10 mouse cellular contexts compared by ENCODE assay signal in genomic region chr9:44126746-44127145, GRCm38 (mm10). TPM values are rescaled to one million over a fixed set of nuclear protein-coding genes. Genes with fewer than 3 reads are reported as not detected.
DNase-seq lines count a peak whose midpoint lies in the region; ATAC-seq and TF ChIP-seq lines count a peak whose summit lies in the region.
"Had no signal": no experiment of that assay in that cellular context is flagged by ENCODE, and none has a peak within 500 bp of the region (broad histone marks: within the 10 kb centered on the region; RNA-seq: fewer than 3 reads in every experiment).

No protein-coding gene starts in this region.

- ATAC-seq in forebrain, embryonic 14.5 days, result no peak
- no peak for ATAC-seq in forebrain, embryonic 11.5 days (replicated peaks; ENCODE audit: low FRiP score)
- ATAC-seq in liver, embryonic 12.5 days, result no peak
- ATAC-seq in activated CD4-positive, CD25-positive, alpha-beta regulatory T cell, adult 4 months, result no peak

- TF ChIP-seq POLR2A in kidney, adult 2 months (IDR thresholded peaks at IDR 0.05; ENCODE audit: low read depth, low read length), result no peak
- TF ChIP-seq POLR2A in ES-Bruce4 (IDR thresholded peaks at IDR 0.05; ENCODE audit: insufficient read depth, low read length), result no peak

- H3K36me3 ChIP-seq in forebrain, embryonic 14.5 days (ENCODE audit: control insufficient read depth, insufficient read depth, low read length), result no peaks in the 10 kb centered on the region
- H3K36me3 ChIP-seq in forebrain, embryonic 11.5 days (ENCODE audit: control insufficient read depth, insufficient read depth, low read length), result no peaks in the 10 kb centered on the region
- H3K36me3 ChIP-seq in kidney, adult 2 months (ENCODE audit: control insufficient read depth, insufficient read depth, low read length), result no peaks in the 10 kb centered on the region
- H3K36me3 ChIP-seq in ES-Bruce4 (ENCODE audit: control insufficient read depth, insufficient read depth, low read length, poor library complexity, severe bottlenecking), result no peaks in the 10 kb centered on the region
- no peaks in the 10 kb centered on the region for H3K36me3 ChIP-seq in liver, embryonic 12.5 days
- H3K36me3 ChIP-seq: liver, embryonic 15.5 days had no signal

- no peak overlapping the region for H3K4me2 ChIP-seq in forebrain, embryonic 14.5 days (ENCODE audit: low read length)
- H3K4me2 ChIP-seq in forebrain, embryonic 11.5 days (ENCODE audit: low read depth, low read length, severe bottlenecking), result no peak overlapping the region
- peak overlapping the region; percentile 44; the same call in 1 of the 2 replicates for H3K4me2 ChIP-seq in liver, embryonic 12.5 days

- no peak for DNase-seq in forebrain, embryonic 14.5 days (ENCODE audit: low spot score)
- no peak for DNase-seq in forebrain, embryonic 11.5 days (ENCODE audit: low spot score)
- DNase-seq in kidney, adult 2 months, result no peak
- no peak for DNase-seq in kidney, postnatal 36 days
- no peak for DNase-seq in T-cell, adult 2 months (ENCODE audit: low spot score)

- peaks cover 15% of the 10 kb centered on the region for H3K4me1 ChIP-seq in forebrain, embryonic 14.5 days (ENCODE audit: control insufficient read depth, insufficient read depth, low read length)
- peaks cover 7% of the 10 kb centered on the region; the same call in 1 of the 2 replicates for H3K4me1 ChIP-seq in forebrain, embryonic 11.5 days (replicated peaks; ENCODE audit: control insufficient read depth, insufficient read depth, low read length)
- H3K4me1 ChIP-seq in kidney, adult 2 months (ENCODE audit: control insufficient read depth, insufficient read depth, low read length), result peaks cover 16% of the 10 kb centered on the region; the same call in 1 of the 2 replicates
- H3K4me1 ChIP-seq in ES-Bruce4 (ENCODE audit: control insufficient read depth, insufficient read depth, low read length), result peaks cover 10% of the 10 kb centered on the region
- H3K4me1 ChIP-seq in liver, embryonic 12.5 days, result peaks cover 26% of the 10 kb centered on the region

- H3K9ac ChIP-seq in forebrain, embryonic 14.5 days (ENCODE audit: low read length), result no peak overlapping the region; the same call in 1 of the 2 replicates
- H3K9ac ChIP-seq in forebrain, embryonic 11.5 days (ENCODE audit: low read length), result no peak overlapping the region
- peak overlapping the region; percentile 51 for H3K9ac ChIP-seq in ES-Bruce4 (ENCODE audit: low read depth, poor library complexity, severe bottlenecking)
- H3K9ac ChIP-seq in liver, embryonic 12.5 days, result no peak overlapping the region
- H3K9ac ChIP-seq: liver, embryonic 15.5 days had no signal

- 0 out of 2 replicates have a peak overlapping the region, but pooled peaks have one; percentile 1 for H3K27ac ChIP-seq in forebrain, embryonic 14.5 days (ENCODE audit: low read depth, low read length)
- H3K27ac ChIP-seq in forebrain, embryonic 11.5 days (ENCODE audit: low read depth, low read length), result no peak overlapping the region
- peak overlapping the region; percentile 26; the same call in 1 of the 2 replicates for H3K27ac ChIP-seq in kidney, adult 2 months (ENCODE audit: insufficient read depth, low read depth, low read length)
- H3K27ac ChIP-seq in ES-Bruce4 (ENCODE audit: insufficient read depth, low read length), result peak overlapping the region; percentile 90
- H3K27ac ChIP-seq in liver, embryonic 12.5 days, result no peak overlapping the region
- H3K27ac ChIP-seq: liver, embryonic 15.5 days had no signal

- 85% methylated on average over 3 of the region's 3 CpGs for WGBS in forebrain, embryonic 14.5 days
- 94% methylated on average over 3 of the region's 3 CpGs for WGBS in forebrain, embryonic 11.5 days
- 74% methylated on average over 3 of the region's 3 CpGs for WGBS in kidney, adult 2 months
- WGBS in liver, embryonic 12.5 days (ENCODE audit: insufficient replicate concordance), result 65% methylated on average over 3 of the region's 3 CpGs

- TF ChIP-seq CTCF in kidney, adult 2 months (conservative IDR thresholded peaks at IDR 0.05; ENCODE audit: insufficient read depth, insufficient read length, low read depth, low read length), result no peak
- TF ChIP-seq CTCF in ES-Bruce4 (IDR thresholded peaks at IDR 0.05; ENCODE audit: low read depth, low read length), result no peak

- TF ChIP-seq EP300 in ES-Bruce4 (IDR thresholded peaks at IDR 0.05; ENCODE audit: insufficient read depth, low read depth, low read length), result no peak

- H3K27me3 ChIP-seq in forebrain, embryonic 14.5 days (replicated peaks; ENCODE audit: control insufficient read depth, insufficient read depth, low read length), result no peaks in the 10 kb centered on the region
- H3K27me3 ChIP-seq in forebrain, embryonic 11.5 days (ENCODE audit: control insufficient read depth, insufficient read depth, low read length), result no peaks in the 10 kb centered on the region; the same call in 1 of the 2 replicates
- no peaks in the 10 kb centered on the region for H3K27me3 ChIP-seq in kidney, adult 2 months (replicated peaks; ENCODE audit: control insufficient read depth, insufficient read depth, low read length)
- H3K27me3 ChIP-seq in ES-Bruce4 (ENCODE audit: control insufficient read depth, insufficient read depth, low read length, poor library complexity, severe bottlenecking), result no peaks in the 10 kb centered on the region
- H3K27me3 ChIP-seq in liver, embryonic 12.5 days (replicated peaks), result peaks cover 37% of the 10 kb centered on the region

- H3K4me3 ChIP-seq in forebrain, embryonic 14.5 days (ENCODE audit: low read depth, low read length), result no peak overlapping the region
- no peak overlapping the region for H3K4me3 ChIP-seq in forebrain, embryonic 11.5 days (ENCODE audit: low read depth, low read length)
- no peak overlapping the region for H3K4me3 ChIP-seq in kidney, adult 2 months (ENCODE audit: insufficient read depth, low read depth, low read length)
- H3K4me3 ChIP-seq in ES-Bruce4 (ENCODE audit: low read depth, low read length), result no peak overlapping the region
- no peak overlapping the region for H3K4me3 ChIP-seq in liver, embryonic 12.5 days
- H3K4me3 ChIP-seq: liver, embryonic 15.5 days had no signal

- no peaks in the 10 kb centered on the region for H3K9me3 ChIP-seq in forebrain, embryonic 14.5 days (replicated peaks; ENCODE audit: control insufficient read depth, low read length)
- no peaks in the 10 kb centered on the region for H3K9me3 ChIP-seq in forebrain, embryonic 11.5 days (ENCODE audit: control insufficient read depth, low read length)
- no peaks in the 10 kb centered on the region for H3K9me3 ChIP-seq in ES-Bruce4 (replicated peaks; ENCODE audit: control insufficient read depth, insufficient read depth, low read length, poor library complexity, severe bottlenecking)
- H3K9me3 ChIP-seq in liver, embryonic 12.5 days (replicated peaks), result no peaks in the 10 kb centered on the region
- H3K9me3 ChIP-seq: liver, embryonic 15.5 days had no signal

RNA-seq across cellular contexts. Expression of gene Mcam, which starts 7.5 kb away (rescaled TPM):
- 13.2 and 14.1 TPM in 2 replicates for polyA plus RNA-seq in forebrain, embryonic 14.5 days (2014; fragmentation: Nextera tagmentation; extraction: Ambion mirVana)
- polyA plus RNA-seq in forebrain, embryonic 11.5 days (2014; fragmentation: Nextera tagmentation; extraction: Ambion mirVana), result 12.9 and 14.8 TPM in 2 replicates
- 27.9 and 32.8 TPM in 2 replicates for polyA plus RNA-seq in kidney, adult 2 months (2012; rRNA removed)
- 57.6 and 58.0 TPM in 2 replicates for polyA plus RNA-seq in ES-Bruce4 (2011; ENCODE audit: insufficient read depth, insufficient read length, low read depth, missing spikeins)
- 6.1 and 6.3 TPM in 2 replicates for polyA plus RNA-seq in liver, embryonic 12.5 days (2016; fragmentation: Nextera tagmentation; extraction: Ambion mirVana)
- polyA plus RNA-seq in activated CD4-positive, CD25-positive, alpha-beta regulatory T cell, adult 4 months (2017; shearing (Covaris generic)), result under 1 TPM in 1 of 2 experiments, not detected in 1; 0.16 TPM

RNA-seq across cellular contexts. Expression of gene Rnf26, which starts 13.4 kb away (rescaled TPM):
- 31.3 and 35.1 TPM in 2 replicates for polyA plus RNA-seq in forebrain, embryonic 14.5 days (2014; fragmentation: Nextera tagmentation; extraction: Ambion mirVana)
- 82.3 and 85.2 TPM in 2 replicates for polyA plus RNA-seq in forebrain, embryonic 11.5 days (2014; fragmentation: Nextera tagmentation; extraction: Ambion mirVana)
- 28.8 and 30.9 TPM in 2 replicates for polyA plus RNA-seq in kidney, adult 2 months (2012; rRNA removed)
- polyA plus RNA-seq in ES-Bruce4 (2011; ENCODE audit: insufficient read depth, insufficient read length, low read depth, missing spikeins), result 34.1 and 34.3 TPM in 2 replicates
- 57.6 and 58.7 TPM in 2 replicates for polyA plus RNA-seq in liver, embryonic 12.5 days (2016; fragmentation: Nextera tagmentation; extraction: Ambion mirVana)
- polyA plus RNA-seq in activated CD4-positive, CD25-positive, alpha-beta regulatory T cell, adult 4 months (2017; shearing (Covaris generic)), result 1 to 10 TPM; 3.2 to 7.9 TPM

RNA-seq across cellular contexts. Expression of gene Gm49380, which starts 13.4 kb away (rescaled TPM):
- polyA plus RNA-seq in forebrain, embryonic 14.5 days (2014; fragmentation: Nextera tagmentation; extraction: Ambion mirVana), result 0.11 and 0.16 TPM in 2 replicates
- polyA plus RNA-seq in forebrain, embryonic 11.5 days (2014; fragmentation: Nextera tagmentation; extraction: Ambion mirVana), result 0.97 TPM in 1 of 2 replicates, not detected in the other
- not detected in 2 replicates for polyA plus RNA-seq in kidney, adult 2 months (2012; rRNA removed)
- 0.49 and 0.67 TPM in 2 replicates for polyA plus RNA-seq in ES-Bruce4 (2011; ENCODE audit: insufficient read depth, insufficient read length, low read depth, missing spikeins)
- not detected in 2 replicates for polyA plus RNA-seq in liver, embryonic 12.5 days (2016; fragmentation: Nextera tagmentation; extraction: Ambion mirVana)
- not detected for polyA plus RNA-seq in activated CD4-positive, CD25-positive, alpha-beta regulatory T cell, adult 4 months (2017; shearing (Covaris generic))
- polyA plus RNA-seq: inflammation-experienced regulatory T-cells, adult 6 months; liver, embryonic 15.5 days had no signal

RNA-seq across cellular contexts. Expression of gene C1qtnf5, which starts 19.7 kb away (rescaled TPM):
- 2.6 and 3.2 TPM in 2 replicates for polyA plus RNA-seq in forebrain, embryonic 14.5 days (2014; fragmentation: Nextera tagmentation; extraction: Ambion mirVana)
- polyA plus RNA-seq in forebrain, embryonic 11.5 days (2014; fragmentation: Nextera tagmentation; extraction: Ambion mirVana), result 0.47 and 0.79 TPM in 2 replicates
- polyA plus RNA-seq in kidney, adult 2 months (2012; rRNA removed), result 16.8 and 19.6 TPM in 2 replicates
- polyA plus RNA-seq in ES-Bruce4 (2011; ENCODE audit: insufficient read depth, insufficient read length, low read depth, missing spikeins), result not detected in 2 replicates
- polyA plus RNA-seq in liver, embryonic 12.5 days (2016; fragmentation: Nextera tagmentation; extraction: Ambion mirVana), result 0.23 and 0.28 TPM in 2 replicates
- not detected for polyA plus RNA-seq in activated CD4-positive, CD25-positive, alpha-beta regulatory T cell, adult 4 months (2017; shearing (Covaris generic))
- polyA plus RNA-seq: inflammation-experienced regulatory T-cells, adult 6 months had no signal

RNA-seq across cellular contexts. Expression of gene Mfrp, which starts 25.2 kb away (rescaled TPM):
- polyA plus RNA-seq in forebrain, embryonic 14.5 days (2014; fragmentation: Nextera tagmentation; extraction: Ambion mirVana), result 0.31 TPM in 1 of 2 replicates, not detected in the other
- 0.11 TPM in 1 of 2 replicates, not detected in the other for polyA plus RNA-seq in forebrain, embryonic 11.5 days (2014; fragmentation: Nextera tagmentation; extraction: Ambion mirVana)
- polyA plus RNA-seq in kidney, adult 2 months (2012; rRNA removed), result 4.4 and 5.4 TPM in 2 replicates
- polyA plus RNA-seq in ES-Bruce4 (2011; ENCODE audit: insufficient read depth, insufficient read length, low read depth, missing spikeins), result not detected in 2 replicates
- polyA plus RNA-seq in liver, embryonic 12.5 days (2016; fragmentation: Nextera tagmentation; extraction: Ambion mirVana), result 0.11 TPM in 1 of 2 replicates, not detected in the other
- not detected for polyA plus RNA-seq in activated CD4-positive, CD25-positive, alpha-beta regulatory T cell, adult 4 months (2017; shearing (Covaris generic))
- polyA plus RNA-seq: inflammation-experienced regulatory T-cells, adult 6 months; liver, embryonic 15.5 days had no signal

Comparison
In these comparisons a context has a peak if more than half of its experiments do, and no peak if none do; other contexts are left out.
1. H3K27ac ChIP-seq: peak in forebrain, embryonic 14.5 days (single experiment), kidney, adult 2 months (single experiment) and ES-Bruce4 (single experiment); none in forebrain, embryonic 11.5 days (single experiment) and liver, embryonic 12.5 days (single experiment).